Comparison of ENCODE assay signal across 9 mouse cellular contexts in genomic region chrX:70946052-70946451, GRCm38 (mm10).
DNase-seq lines count a peak whose midpoint lies in the region; ATAC-seq lines count a peak whose summit lies in the region.
"Had no signal": no experiment of that assay in that cellular context is flagged by ENCODE, and none has a peak within 500 bp of the region (broad histone marks: within the 10 kb centered on the region; RNA-seq: fewer than 3 reads in every experiment).

No protein-coding gene starts in this region.

- WGBS in forebrain, embryonic 10.5 days: 68% methylated on average over 8 of the region's 8 CpGs
- WGBS in forebrain, embryonic 16.5 days: 27% methylated on average over 8 of the region's 8 CpGs
- WGBS in hindbrain, embryonic 12.5 days: 44% methylated on average over 8 of the region's 8 CpGs
- 40% methylated on average over 8 of the region's 8 CpGs for WGBS in neural tube, embryonic 15.5 days

- H3K27ac ChIP-seq in forebrain, embryonic 10.5 days: no peak overlapping the region
- H3K27ac ChIP-seq in forebrain, embryonic 16.5 days (ENCODE audit: low read length): no peak overlapping the region
- H3K27ac ChIP-seq in hindbrain, embryonic 12.5 days: no peak overlapping the region
- no peak overlapping the region for H3K27ac ChIP-seq in neural tube, embryonic 15.5 days (replicated peaks)

- no peaks in the 10 kb centered on the region for H3K9me3 ChIP-seq in forebrain, embryonic 10.5 days
- no peaks in the 10 kb centered on the region for H3K9me3 ChIP-seq in forebrain, embryonic 16.5 days (ENCODE audit: control insufficient read depth, low read length)
- H3K9me3 ChIP-seq in hindbrain, embryonic 12.5 days (replicated peaks): no peaks in the 10 kb centered on the region
- no peaks in the 10 kb centered on the region for H3K9me3 ChIP-seq in neural tube, embryonic 15.5 days (replicated peaks)

- peak; percentile 12 for DNase-seq in forebrain, embryonic 10.5 days (ENCODE audit: extremely low spot score, low spot score)
- DNase-seq in kidney, postnatal 4 days: peak; percentile 32 to 62
- no peak for DNase-seq in right cerebral cortex, postnatal 14 days
- no peak for DNase-seq in gastrocnemius, postnatal 4 days (ENCODE audit: low spot score in 2 of 2)
- DNase-seq: lung, postnatal 36 days had no signal

- H3K4me1 ChIP-seq in forebrain, embryonic 10.5 days: peaks cover 10% of the 10 kb centered on the region; the same call in 1 of the 2 replicates
- no peaks in the 10 kb centered on the region for H3K4me1 ChIP-seq in forebrain, embryonic 16.5 days (replicated peaks; ENCODE audit: control insufficient read depth, insufficient read depth, low read length)
- H3K4me1 ChIP-seq in hindbrain, embryonic 12.5 days: 0 out of 2 replicates have a peak, but pooled peaks cover 2% of the 10 kb centered on the region
- H3K4me1 ChIP-seq in neural tube, embryonic 15.5 days: 0 out of 2 replicates have a peak, but pooled peaks cover 7% of the 10 kb centered on the region

- no peak for ATAC-seq in forebrain, embryonic 16.5 days
- peak; percentile 75; the same call in 1 of the 2 replicates for ATAC-seq in hindbrain, embryonic 12.5 days (ENCODE audit: low FRiP score)
- ATAC-seq in neural tube, embryonic 15.5 days (ENCODE audit: low FRiP score): peak; percentile 75
- ATAC-seq in megakaryocyte progenitor cell, adult 5-6 weeks (replicated peaks; ENCODE audit: poor library complexity): no peak

- no peaks in the 10 kb centered on the region for H3K36me3 ChIP-seq in forebrain, embryonic 10.5 days (replicated peaks)
- no peaks in the 10 kb centered on the region for H3K36me3 ChIP-seq in forebrain, embryonic 16.5 days (ENCODE audit: control insufficient read depth, insufficient read depth)
- no peaks in the 10 kb centered on the region for H3K36me3 ChIP-seq in hindbrain, embryonic 12.5 days
- H3K36me3 ChIP-seq in neural tube, embryonic 15.5 days: no peaks in the 10 kb centered on the region

- H3K9ac ChIP-seq in forebrain, embryonic 16.5 days (replicated peaks; ENCODE audit: low read depth, low read length): no peak overlapping the region
- no peak overlapping the region for H3K9ac ChIP-seq in hindbrain, embryonic 12.5 days
- no peak overlapping the region for H3K9ac ChIP-seq in neural tube, embryonic 15.5 days (replicated peaks)

- peaks cover 17% of the 10 kb centered on the region for H3K27me3 ChIP-seq in forebrain, embryonic 10.5 days (ENCODE audit: poor library complexity, severe bottlenecking)
- H3K27me3 ChIP-seq in forebrain, embryonic 16.5 days (replicated peaks; ENCODE audit: control insufficient read depth, insufficient read depth, low read length): no peaks in the 10 kb centered on the region
- H3K27me3 ChIP-seq in hindbrain, embryonic 12.5 days: no peaks in the 10 kb centered on the region
- H3K27me3 ChIP-seq in neural tube, embryonic 15.5 days (replicated peaks): no peaks in the 10 kb centered on the region

- H3K4me2 ChIP-seq in forebrain, embryonic 16.5 days (ENCODE audit: low read length): no peak overlapping the region
- no peak overlapping the region for H3K4me2 ChIP-seq in hindbrain, embryonic 12.5 days (replicated peaks)
- H3K4me2 ChIP-seq in neural tube, embryonic 15.5 days: peak overlapping the region; percentile 23

- H3K4me3 ChIP-seq in forebrain, embryonic 10.5 days: no peak overlapping the region
- H3K4me3 ChIP-seq in forebrain, embryonic 16.5 days (replicated peaks; ENCODE audit: low read length): no peak overlapping the region
- no peak overlapping the region for H3K4me3 ChIP-seq in hindbrain, embryonic 12.5 days
- no peak overlapping the region for H3K4me3 ChIP-seq in neural tube, embryonic 15.5 days (replicated peaks)

Comparison
In these comparisons a context has a peak if more than half of its experiments do, and no peak if none do; other contexts are left out.
1. DNase-seq: peak in forebrain, embryonic 10.5 days (single experiment) and kidney, postnatal 4 days (2 of 2); none in right cerebral cortex, postnatal 14 days (single experiment) and gastrocnemius, postnatal 4 days (0 of 2).
2. ATAC-seq: peak in hindbrain, embryonic 12.5 days (single experiment) and neural tube, embryonic 15.5 days (single experiment); none in forebrain, embryonic 16.5 days (single experiment) and megakaryocyte progenitor cell, adult 5-6 weeks (single experiment).